Mouse (Mus musculus) NIH3T3 (cell line): Measurements from ENCODE around the gene Palm.

Experiments
- DNase-seq: peaks from one replicate; pipeline ENCODE4 v3.0.0-alpha.2; 2012; ENCODE audit warnings: low read depth

The Palm gene

GRCm38 (mm10) chr10:79855558-79856184, 62.3 kb downstream of the Palm start:
- DNase-seq = peak; percentile 58

- no peak for DNase-seq
Observed at GRCm38 (mm10) chr10:79856280-79856679, 62.9 kb downstream of the Palm start.

GRCm38 (mm10) chr10:79856704-79857451, 63.5 kb downstream of the Palm start:
- no peak for DNase-seq

GRCm38 (mm10) chr10:79857452-79857811, 64.1 kb downstream of the Palm start:
- peak; percentile 75 for DNase-seq

GRCm38 (mm10) chr10:79857894-79858293, 64.5 kb downstream of the Palm start:
- no peak for DNase-seq

GRCm38 (mm10) chr10:79858416-79859074, 65.2 kb downstream of the Palm start:
- DNase-seq = peak; percentile 78

GRCm38 (mm10) chr10:79859116-79859515, 65.7 kb downstream of the Palm start:
- no peak for DNase-seq

GRCm38 (mm10) chr10:79860079-79860911, 66.9 kb downstream of the Palm start:
- no peak for DNase-seq

- DNase-seq = no peak
Observed at GRCm38 (mm10) chr10:79861230-79862048, 68.1 kb downstream of the Palm start.

GRCm38 (mm10) chr10:79862049-79862788, 68.8 kb downstream of the Palm start:
- no peak for DNase-seq

- DNase-seq = no peak
Observed at GRCm38 (mm10) chr10:79862925-79863324, 69.6 kb downstream of the Palm start.

GRCm38 (mm10) chr10:79864351-79865188, 71.2 kb downstream of the Palm start:
- DNase-seq = peak; percentile 74

GRCm38 (mm10) chr10:79865189-79865601, 71.8 kb downstream of the Palm start:
- DNase-seq = no peak

- DNase-seq = no peak
Observed at GRCm38 (mm10) chr10:79865801-79866295, 72.5 kb downstream of the Palm start.

GRCm38 (mm10) chr10:79866601-79867000, 73.2 kb downstream of the Palm start:
- DNase-seq = no peak
